Mouse (Mus musculus): ENCODE measurements around the gene Gm45062.
A peak's percentile ranks its signal among the peaks of the same experiment; 100 is the strongest.
"Not testable (repeated sequence)": the region's sequence is repeated elsewhere in the genome, so short reads cannot be mapped to it uniquely, and the experiment has no call there.

Gene Gm45062

DNA sequence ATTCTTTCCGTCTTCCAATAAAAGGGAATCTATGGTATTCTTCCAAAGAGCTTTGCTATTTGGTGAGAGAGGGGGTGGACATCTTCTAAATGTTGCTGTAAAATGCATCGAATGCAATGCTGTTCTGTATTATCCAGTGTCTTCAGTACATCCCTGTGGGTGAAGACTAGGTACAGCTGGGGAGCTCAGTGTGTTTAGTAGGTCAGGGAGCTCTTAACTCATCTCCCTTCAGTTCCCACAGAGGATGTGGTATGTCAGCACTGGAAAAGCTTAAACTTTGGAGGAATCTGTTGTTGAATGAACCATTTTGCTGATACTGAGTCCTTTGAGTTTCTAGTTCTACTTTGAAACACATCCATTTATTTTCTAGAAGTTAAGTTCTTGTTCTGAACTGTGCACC, 53.3 kb downstream of the Gm45062 start:
- no peak for DNase-seq (ENCODE audit: low read depth in 1 of 2, low spot score in 2 of 2)

- no peak for DNase-seq (ENCODE audit: low read depth in 1 of 2, low spot score in 2 of 2)
Measured at GRCm38 (mm10) chr6:8316201-8316600, 57.0 kb downstream of the Gm45062 start.

- no peak for DNase-seq (ENCODE audit: low read depth in 1 of 2, low spot score in 2 of 2)
Measured at GRCm38 (mm10) chr6:8319591-8319990, 60.3 kb downstream of the Gm45062 start.

GRCm38 (mm10) chr6:8331496-8331895, 72.2 kb downstream of the Gm45062 start:
- DNase-seq (ENCODE audit: low read depth in 1 of 2, low spot score in 2 of 2) = not testable (repeated sequence)

DNA sequence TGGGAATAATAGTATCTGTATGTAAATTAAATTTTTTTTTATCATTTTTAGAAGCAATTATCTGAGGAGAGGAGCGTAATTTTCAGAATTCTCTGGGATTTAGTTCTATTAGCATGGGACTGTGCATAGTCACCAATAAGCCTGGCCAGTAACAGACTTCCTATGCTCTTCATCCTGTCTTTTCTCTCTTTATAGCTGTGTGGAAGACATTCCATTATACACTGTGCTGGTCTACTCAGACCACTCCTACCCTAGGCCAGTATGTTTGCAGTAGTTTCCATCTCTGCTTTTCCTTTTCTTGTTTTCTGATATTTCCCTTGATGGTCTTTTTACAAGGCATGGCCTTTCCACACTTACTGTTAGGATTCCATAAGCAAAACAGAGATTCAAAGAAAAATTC, 74.1 kb downstream of the Gm45062 start:
- no peak for DNase-seq (ENCODE audit: low read depth in 1 of 2, low spot score in 2 of 2)

DNA sequence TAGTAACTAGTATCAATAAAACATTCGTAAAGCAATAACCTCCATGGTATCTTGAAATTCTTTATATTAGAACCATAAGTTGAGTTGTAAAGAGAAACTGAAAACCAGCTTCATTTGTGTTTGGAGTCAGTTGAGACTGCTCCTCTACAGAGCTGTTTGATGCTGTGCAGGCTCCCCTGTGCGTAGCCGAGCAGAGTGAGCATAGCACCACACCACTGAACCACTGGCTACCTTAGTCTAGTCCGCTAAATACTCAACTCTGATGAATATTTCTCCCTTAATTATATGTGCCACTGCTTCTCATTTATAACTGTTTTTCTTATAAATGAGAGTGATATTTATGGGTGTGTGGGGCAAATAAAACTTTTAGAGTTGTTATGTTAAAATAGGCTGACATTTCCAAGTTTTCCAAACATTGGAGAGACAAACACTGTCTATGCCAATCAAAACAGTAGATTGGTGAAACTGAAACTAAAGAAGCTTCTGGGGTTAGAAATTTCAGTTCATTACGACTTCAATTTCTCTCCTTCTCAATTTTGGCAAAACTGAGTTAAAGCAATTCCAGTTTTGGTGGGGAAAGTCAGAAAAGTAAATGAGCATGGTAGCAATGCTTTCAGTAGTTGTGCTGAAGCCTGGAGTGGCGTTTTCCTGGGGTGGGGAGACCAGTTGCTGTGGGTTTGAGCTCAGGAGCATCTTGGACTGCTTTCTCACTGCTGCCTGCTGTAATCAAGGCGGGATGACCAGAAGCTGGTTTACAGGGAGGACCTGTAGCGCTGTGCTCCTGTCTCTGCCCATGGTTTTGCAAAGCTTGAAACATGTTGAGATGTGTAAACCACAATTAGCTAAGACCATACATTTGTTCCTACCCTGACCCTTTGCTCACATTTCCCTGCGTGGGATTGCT, 77.5 kb downstream of the Gm45062 start:
- no peak for DNase-seq (ENCODE audit: low read depth in 1 of 2, low spot score in 2 of 2)

GRCm38 (mm10) chr6:8339453-8339852, 80.2 kb downstream of the Gm45062 start:
- no peak for DNase-seq (ENCODE audit: low read depth in 1 of 2, low spot score in 2 of 2)

DNA sequence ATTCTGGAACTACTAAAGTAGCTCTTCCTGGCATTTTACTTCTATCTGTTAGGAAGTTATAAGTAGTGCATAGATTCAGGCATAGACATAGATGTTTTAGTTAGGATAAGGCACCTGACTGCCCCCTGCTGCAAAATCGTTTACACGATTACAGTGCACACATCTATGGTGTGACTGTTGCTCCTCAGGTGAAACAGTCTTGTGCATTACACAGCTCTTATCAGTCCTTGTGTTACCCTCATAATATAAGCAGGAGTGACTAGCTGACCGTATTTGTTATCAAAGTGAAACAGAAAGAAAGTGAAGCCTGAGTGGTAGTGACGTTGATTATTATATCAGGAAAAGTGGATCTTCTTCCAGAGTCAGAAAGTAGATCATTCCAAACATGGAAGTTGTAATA, 84.0 kb downstream of the Gm45062 start:
- no peak for DNase-seq (ENCODE audit: low read depth in 1 of 2, low spot score in 2 of 2)

DNA sequence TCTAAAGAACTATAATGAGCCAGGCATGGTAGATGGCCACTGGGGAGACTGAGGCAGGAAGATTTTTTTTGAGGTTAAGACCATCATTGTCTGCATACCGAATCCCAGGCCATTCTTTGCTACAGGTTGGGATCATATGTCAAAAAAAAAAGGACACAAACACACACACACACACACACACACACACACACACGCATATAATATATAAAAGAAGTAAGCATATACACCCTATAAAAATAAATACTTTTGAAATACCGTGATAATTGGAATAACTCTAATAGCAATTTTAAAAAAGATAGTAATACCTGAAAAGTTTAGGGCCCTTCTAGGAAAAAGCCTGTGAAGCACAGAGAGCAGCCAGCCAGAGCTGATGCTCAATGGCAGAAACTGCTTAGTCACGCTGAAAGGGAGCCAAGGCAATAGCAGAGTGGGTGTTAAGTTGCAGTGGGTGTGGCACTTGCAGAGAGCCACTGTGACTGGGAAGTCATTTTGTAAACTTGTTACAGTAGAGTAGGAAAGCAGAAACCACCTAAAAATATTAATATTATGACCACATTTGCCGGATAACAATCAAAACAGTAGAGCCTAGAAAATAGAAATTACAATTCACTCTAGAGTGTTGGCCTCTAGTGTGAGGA, 86.1 kb downstream of the Gm45062 start:
- DNase-seq (ENCODE audit: low read depth in 1 of 2, low spot score in 2 of 2) = peak in 1 of 2 experiments; percentile 3

DNA sequence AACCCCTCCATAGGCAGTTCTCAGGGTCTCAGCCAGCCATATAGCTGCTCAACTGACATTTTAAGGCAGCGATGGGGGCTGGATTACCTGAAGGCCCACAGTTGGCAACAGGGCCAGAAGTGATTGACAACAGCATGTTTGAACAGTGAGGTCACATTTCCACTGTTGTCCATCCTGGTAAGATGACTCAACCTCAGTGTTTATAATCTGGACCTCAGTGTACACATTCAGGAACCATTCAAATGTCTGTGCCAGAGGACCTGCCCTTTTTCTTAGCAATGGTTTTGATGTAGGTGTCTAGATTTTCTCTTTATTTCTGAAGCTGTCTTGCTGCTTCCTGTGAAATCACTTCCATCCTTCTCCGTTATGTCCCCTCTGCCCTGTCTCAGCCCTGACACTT, 87.9 kb downstream of the Gm45062 start:
- no peak for DNase-seq (ENCODE audit: low read depth in 1 of 2, low spot score in 2 of 2)

- no peak for DNase-seq (ENCODE audit: low read depth in 1 of 2, low spot score in 2 of 2)
Measured at GRCm38 (mm10) chr6:8348344-8348743, 89.1 kb downstream of the Gm45062 start.

DNA sequence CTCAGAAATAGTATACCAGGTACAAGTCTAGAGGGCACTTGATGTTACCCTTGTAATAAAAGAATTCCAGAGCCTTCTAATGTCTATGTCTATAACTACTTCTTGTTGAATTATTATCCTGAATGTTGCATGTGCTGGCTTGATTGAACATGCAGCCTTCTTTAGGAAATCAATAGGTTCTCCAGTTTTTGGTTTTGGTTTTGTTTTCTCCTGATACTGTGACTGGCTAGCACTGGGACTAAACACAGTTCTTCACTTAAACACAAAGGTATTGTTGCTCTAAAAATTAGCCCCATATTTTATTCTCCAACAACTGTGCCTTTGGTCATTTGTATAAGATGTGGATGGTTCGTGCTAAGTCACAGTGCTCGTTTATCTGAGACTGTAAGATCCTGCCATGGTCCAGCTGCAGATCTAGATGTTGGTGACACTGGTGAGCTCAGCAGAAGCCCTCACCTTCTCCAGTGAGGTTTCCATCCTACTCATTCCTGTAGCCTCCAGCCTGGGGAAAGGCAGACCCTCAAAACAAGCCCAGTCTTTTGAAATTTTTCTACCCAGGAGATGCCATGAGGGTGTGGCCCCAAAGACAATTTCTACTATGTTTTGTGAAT, 89.9 kb downstream of the Gm45062 start:
- DNase-seq (ENCODE audit: low read depth in 1 of 2, low spot score in 2 of 2) = no peak

DNA sequence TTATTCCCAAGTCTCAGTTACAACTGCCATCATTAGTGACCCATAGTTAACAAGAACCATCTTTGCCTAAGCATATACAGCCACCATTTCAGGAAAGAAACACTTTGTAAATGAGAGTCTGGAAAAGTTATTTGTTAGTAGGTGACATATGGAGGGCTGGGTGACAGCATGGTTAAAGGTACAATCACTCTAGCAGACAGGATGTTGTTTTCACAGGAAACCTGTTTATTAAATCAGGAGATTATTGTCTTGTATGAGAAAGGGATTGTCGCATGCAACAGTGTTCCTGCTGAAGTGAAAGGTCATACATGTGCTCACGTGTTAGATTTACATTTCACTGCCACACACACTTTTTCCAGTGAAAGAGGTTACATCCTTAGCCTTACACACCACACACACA, 92.3 kb downstream of the Gm45062 start:
- DNase-seq (ENCODE audit: low read depth in 1 of 2, low spot score in 2 of 2) = no peak

DNA sequence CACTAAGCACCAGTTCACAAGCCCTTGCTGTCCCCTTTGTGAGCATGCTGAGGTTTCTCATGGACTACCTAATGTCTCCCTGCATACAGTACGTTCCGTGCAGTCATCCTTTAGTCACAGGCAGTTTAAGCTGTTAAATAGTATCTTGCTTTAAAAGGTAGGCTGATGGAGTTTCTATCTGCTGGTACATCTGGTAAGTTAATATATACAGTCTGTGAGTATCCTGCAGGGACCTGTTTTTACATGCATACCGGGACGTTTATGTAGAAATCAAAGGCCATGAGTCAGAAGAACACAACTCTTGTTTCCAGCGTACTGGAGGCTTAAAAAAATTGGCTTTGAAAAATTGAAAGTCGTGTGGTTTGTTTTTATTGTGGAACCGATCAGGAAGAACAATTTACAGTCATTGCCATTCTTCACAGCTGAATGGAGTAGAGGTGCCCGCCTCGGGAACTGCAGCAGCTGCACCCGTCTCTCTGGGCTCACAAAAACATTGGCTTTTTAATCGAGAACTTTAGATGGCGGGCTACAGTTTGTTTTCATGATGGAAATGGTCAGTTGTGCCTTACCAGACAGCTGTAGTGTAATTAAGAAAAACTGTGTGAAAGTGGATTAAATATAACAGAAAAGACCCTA, 93.4 kb downstream of the Gm45062 start:
- no peak for DNase-seq (ENCODE audit: low read depth in 1 of 2, low spot score in 2 of 2)

GRCm38 (mm10) chr6:8353461-8353860, 94.2 kb downstream of the Gm45062 start:
- no peak for DNase-seq (ENCODE audit: low read depth in 1 of 2, low spot score in 2 of 2)

DNA sequence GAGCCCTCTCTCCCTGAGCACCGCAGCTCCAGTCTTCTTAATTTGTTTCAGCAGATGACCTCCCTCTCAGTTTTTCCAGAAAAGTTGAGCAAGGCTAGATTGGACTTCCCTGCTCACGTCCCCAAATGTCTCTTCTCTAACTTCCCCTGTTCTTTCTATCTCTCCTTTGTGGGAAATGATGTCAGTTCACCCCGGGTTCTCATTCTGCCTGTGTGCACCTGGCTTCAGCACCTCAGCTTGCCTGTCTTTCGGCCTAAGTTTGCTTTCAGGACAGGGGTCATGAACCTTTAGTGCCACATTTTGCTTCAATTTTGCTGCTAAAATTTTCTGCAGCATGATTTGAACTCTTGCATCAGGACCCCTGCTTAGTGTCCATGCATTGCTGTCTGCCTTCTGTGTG, 95.6 kb downstream of the Gm45062 start:
- DNase-seq (ENCODE audit: low read depth in 1 of 2, low spot score in 2 of 2) = no peak

DNA sequence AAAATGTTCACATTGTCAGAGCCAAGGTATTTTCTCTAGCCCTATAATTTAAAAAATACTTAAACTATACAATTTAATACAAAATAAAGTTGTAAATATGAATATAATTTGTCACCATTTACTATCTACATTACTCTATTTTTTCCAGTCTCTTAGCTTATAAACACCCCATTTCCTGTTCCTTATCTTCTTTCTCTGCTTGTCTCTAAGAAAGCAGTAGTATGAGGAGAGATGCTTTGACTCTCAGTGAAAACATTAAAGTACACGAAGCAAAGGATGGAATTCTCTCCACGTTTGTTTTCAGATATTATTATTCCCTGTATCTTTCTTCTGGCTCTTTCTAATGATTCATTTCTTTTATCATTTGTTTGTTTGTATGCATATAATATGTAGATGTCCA, 99.0 kb downstream of the Gm45062 start:
- no peak for DNase-seq (ENCODE audit: low read depth in 1 of 2, low spot score in 2 of 2)

GRCm38 (mm10) chr6:8358782-8359181, 99.5 kb downstream of the Gm45062 start:
- DNase-seq (ENCODE audit: low read depth in 1 of 2, low spot score in 2 of 2) = no peak

DNA sequence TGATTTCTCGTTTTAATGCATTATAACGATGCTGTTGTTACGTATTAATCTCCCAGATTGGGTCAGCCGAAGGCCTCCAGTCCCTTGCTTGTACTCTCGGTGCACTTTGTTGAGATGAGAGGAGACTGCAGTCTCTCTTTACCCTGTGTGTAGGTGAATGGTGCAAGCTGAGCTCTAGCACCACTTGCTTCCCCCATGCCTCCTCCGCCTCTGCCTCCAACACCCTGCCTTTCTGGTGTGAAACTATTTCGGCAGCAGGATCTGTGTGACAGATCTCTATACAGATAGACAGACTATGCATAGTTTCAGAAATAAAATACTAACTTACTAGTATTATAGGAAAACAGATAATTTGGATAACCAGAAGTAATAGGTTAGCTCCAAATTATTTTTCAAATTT, 101.6 kb downstream of the Gm45062 start:
- DNase-seq (ENCODE audit: low read depth in 1 of 2, low spot score in 2 of 2) = no peak

DNA sequence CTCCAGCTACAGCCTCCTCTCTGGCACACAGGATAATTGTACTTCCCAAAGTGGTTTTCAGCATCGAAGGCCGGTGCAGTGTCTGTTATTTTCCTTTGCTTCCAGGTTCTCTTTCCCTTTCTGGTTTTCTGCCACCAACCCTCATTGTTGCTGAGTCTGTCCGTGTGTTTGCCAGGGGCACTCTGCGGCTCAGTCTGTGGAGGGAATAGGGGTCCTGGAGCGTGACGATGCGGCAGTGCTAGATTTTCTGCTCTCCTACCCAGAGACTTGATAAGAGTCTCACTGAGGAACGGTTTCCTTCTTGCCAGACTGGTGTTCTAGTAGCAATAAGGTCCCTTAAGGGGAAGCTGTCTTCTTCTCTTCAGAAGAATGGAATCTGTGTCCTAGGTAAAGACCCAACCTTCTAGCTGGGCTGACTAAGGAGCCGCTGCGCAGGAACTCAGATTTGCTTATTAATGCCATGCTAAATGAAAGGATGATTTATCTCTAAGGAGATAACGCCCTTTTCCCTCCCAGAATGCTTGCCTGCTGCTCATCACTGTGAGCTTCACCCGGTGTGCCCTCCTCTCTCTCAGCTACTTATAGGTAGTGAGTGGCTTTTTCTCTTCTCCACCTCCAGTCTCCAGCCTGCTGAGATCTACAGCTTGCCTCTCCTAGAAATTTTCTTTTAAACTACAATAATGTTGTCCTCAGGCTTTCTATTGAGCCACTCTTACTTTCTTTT, 104.9 kb downstream of the Gm45062 start:
- DNase-seq (ENCODE audit: low read depth in 1 of 2, low spot score in 2 of 2) = no peak

- no peak for DNase-seq (ENCODE audit: low read depth in 1 of 2, low spot score in 2 of 2)
Measured at GRCm38 (mm10) chr6:8364757-8365150, 105.5 kb downstream of the Gm45062 start.
